Mouse (Mus musculus) cortical plate, adult 2 months (tissue): ENCODE results near the gene Rdh7. TPM values are rescaled to one million over a fixed set of nuclear protein-coding genes. Genes with fewer than 3 reads are reported as not detected.

Experiments
- H3K27ac ChIP-seq: fragments of 200-500 bp; 2 replicates; pipeline ENCODE4 v1.5.1; 2012; ENCODE audit warnings: low read length, control low read depth, inconsistent platforms; ENCODE audit not compliant: insufficient read depth
- H3K4me1 ChIP-seq: fragments of 200-500 bp; 2 replicates; pipeline ENCODE4 v1.6.1; 2011; ENCODE audit warnings: low read length; ENCODE audit not compliant: control insufficient read depth, insufficient read depth
- H3K4me3 ChIP-seq: fragments of 200-500 bp; 2 replicates; pipeline ENCODE4 v1.5.1; 2011; ENCODE audit warnings: mild to moderate bottlenecking, low read length, control low read depth; ENCODE audit not compliant: insufficient read depth
- CTCF ChIP-seq: fragments of 200-500 bp; IDR thresholded peaks from 2 replicates; pipeline ENCODE4 v1.5.1; 2011; ENCODE audit warnings: mild to moderate bottlenecking, control low read depth, low read length; ENCODE audit not compliant: insufficient read depth; ENCODE audit errors: extremely low read depth
- POLR2A ChIP-seq: fragments of 200-500 bp; IDR thresholded peaks from 2 replicates; pipeline ENCODE4 v1.6.1; 2011; ENCODE audit warnings: mild to moderate bottlenecking, low read length, control low read depth; ENCODE audit not compliant: insufficient read depth; ENCODE audit errors: extremely low read depth
- polyA plus RNA-seq: library from polyadenylated mRNA; depleted of rRNA; stranded (reverse); fragments of >200 nt; gene quantifications from 2 replicates; pipeline ENCODE4 v1.2.3, GENCODE M21; 2012; rRNA removed

Gene Rdh7
- not detected in 2 replicates for polyA plus RNA-seq

DNA sequence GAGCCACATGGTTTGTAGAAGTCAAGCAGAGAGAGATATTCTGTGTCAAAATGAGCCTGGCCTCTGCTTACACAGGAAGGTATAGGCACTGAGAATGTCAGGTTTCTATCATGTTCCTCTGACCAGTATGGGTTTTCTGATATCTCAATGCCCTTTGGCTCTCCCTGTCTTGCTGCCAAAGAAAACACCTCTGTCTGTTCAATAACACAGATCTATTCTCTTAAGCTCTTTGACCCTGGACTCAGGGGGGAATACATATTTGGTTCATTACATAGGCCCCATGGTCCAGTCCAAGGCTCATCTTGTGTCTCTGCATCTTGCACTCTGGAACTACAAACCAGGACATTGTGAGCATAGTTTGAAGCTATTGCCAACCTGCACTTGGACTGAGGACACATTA is at the start of gene Rdh7:
Rdh7 (minus strand) TSS at position 213 of the 400 bp plus-strand sequence.
- H3K27ac ChIP-seq, result no peak within 1 kb of the TSS
- TF ChIP-seq POLR2A, result no peak
- TF ChIP-seq CTCF, result no peak
- no peaks in the 10 kb centered on the region for H3K4me1 ChIP-seq

DNA sequence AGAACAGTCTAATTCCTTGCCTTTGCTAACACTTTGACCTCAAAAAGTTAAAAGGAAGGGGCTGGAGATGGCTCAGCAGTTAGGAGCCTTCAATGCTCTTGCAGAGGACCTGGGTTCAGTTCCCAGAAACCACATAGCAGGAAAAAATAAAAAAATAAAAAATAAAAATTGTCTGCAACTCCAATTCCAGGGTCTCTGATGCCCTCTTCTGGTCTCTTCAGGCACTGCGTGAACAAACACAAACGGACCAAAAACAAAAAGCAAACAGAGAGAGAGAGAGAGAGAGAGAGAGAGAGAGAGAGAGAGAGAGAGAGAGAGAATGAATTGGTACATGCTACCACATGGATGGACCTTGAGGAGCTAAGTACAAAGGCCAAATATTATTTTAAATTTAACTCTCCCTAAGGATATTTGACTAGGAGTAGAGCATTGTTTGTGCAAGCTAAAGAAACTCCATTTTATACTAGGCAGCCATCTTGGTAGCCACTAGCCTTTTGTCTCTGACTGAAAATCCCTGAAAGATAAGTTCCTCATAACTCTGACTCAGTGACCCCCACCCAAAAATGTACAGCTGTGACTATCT is 48.9 kb upstream of the Rdh7 start:
- no peak overlapping the region for H3K4me3 ChIP-seq
- H3K27ac ChIP-seq, result no peak overlapping the region
- H3K4me1 ChIP-seq, result no peaks in the 10 kb centered on the region
- peak; percentile 67 for TF ChIP-seq CTCF
- TF ChIP-seq POLR2A, result no peak

More for the DNA sequence above, at the start of gene Rdh7:
- no peak within 1 kb of the TSS for H3K4me3 ChIP-seq

DNA sequence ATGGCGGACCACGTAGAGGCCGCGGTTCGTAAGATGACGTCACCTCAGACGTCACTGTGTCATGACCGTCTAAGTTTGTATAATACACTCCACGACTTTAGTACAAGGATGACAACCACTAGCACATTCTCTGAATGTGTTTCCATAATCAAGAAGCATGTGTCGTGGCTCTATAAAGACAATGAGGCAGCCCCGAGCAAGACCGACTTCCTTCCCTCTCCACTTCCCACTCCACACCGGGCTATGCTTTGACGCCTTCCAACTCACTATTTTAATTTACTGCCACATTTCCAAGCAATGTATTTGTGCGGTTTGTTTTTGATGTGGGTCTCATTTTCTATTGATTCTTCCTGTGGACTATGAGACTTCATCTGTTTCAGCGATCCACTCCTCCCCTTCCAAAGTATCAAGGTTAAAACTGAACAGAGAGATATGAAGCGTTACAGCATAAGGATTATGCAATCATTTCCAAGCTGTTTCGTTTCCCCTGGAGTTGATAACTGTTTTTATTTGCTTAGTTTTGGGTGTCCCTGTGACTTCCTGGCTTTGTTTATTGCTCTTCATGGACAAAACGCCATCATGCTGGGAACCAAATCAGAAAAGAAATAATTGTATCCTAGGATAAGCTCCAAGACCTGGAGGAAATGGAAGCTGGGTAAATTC is 48.3 kb upstream of the Rdh7 start:
- no peak overlapping the region for H3K27ac ChIP-seq
- no peak overlapping the region for H3K4me3 ChIP-seq
- H3K4me1 ChIP-seq, result no peaks in the 10 kb centered on the region
- TF ChIP-seq CTCF (no peak), POLR2A (no peak)

DNA sequence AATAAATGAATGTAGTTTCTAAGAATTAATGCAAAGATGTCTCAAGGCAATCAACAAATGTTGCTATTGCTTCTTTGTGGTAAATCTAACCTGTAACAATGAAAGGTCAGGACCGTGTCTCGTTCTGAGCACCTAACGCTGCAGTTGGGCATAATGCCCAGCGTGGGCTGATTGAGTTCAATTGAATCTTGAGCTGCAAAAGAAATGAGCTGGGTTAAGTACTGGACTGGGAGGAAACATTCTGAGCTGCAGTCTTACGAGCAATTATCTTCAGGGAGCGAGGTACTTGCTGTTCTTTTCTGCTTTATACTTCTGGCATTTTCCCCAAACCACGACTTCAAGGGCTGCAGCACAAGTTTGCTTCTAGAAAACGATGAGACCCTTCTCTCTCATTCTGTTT is 47.7 kb upstream of the Rdh7 start:
- no peak overlapping the region for H3K4me3 ChIP-seq
- no peak overlapping the region for H3K27ac ChIP-seq
- no peak for TF ChIP-seq POLR2A
- no peak for TF ChIP-seq CTCF
- no peaks in the 10 kb centered on the region for H3K4me1 ChIP-seq

DNA sequence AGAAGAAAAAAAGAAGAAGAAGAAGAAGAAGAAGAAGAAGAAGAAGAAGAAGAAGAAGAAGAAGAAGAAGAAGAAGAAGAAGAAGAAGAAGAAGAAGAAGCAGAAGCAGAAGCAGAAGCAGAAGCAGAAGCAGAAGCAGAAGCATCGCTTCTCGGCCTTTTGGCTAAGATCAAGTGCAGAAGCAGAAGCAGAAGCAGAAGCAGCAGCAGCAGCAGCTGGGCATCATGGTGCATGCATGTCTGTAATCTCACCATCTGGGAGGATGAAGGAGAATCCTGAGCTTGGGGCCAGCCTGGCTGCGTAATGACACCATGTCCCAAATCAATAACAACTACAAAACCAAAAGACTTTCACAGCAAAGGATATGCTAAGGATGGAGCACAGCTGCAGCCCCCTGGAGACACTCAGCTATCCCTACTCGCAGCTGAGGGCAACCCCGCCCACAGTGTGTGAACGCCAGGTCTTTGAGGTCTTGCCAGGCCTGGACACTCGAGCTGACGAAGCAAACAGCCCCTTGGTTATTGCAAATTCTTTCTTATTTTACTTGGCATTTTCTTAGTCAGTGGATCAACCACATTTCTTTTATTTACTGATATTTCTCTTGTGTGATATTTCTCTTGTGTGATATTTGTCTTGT is 43.8 kb upstream of the Rdh7 start:
- Histone ChIP-seq H3K4me3 (no peak overlapping the region), H3K27ac (no peak overlapping the region), H3K4me1 (no peaks in the 10 kb centered on the region)
- no peak for TF ChIP-seq POLR2A
- TF ChIP-seq CTCF, result no peak

DNA sequence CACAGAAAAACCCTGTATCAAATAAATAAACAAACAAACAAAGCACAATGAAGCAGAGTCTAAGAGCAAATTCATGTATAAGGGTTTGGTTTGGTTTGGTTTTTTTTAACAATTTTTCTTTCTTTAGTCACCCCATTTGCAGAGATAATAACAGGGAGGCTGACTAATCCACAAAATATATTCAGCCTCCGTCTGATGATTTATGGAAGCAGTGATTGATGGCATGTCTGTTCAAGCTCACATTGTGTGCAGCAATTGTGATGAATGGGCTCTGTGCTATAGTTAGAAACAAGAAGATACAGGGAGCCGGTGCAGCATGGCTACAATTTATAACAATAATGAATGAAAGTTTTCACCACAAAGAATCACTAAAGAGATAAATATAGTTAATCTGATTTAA is 39.1 kb upstream of the Rdh7 start:
- Histone ChIP-seq H3K27ac (no peak overlapping the region), H3K4me1 (no peaks in the 10 kb centered on the region), H3K4me3 (no peak overlapping the region)
- no peak for TF ChIP-seq POLR2A
- TF ChIP-seq CTCF, result no peak

DNA sequence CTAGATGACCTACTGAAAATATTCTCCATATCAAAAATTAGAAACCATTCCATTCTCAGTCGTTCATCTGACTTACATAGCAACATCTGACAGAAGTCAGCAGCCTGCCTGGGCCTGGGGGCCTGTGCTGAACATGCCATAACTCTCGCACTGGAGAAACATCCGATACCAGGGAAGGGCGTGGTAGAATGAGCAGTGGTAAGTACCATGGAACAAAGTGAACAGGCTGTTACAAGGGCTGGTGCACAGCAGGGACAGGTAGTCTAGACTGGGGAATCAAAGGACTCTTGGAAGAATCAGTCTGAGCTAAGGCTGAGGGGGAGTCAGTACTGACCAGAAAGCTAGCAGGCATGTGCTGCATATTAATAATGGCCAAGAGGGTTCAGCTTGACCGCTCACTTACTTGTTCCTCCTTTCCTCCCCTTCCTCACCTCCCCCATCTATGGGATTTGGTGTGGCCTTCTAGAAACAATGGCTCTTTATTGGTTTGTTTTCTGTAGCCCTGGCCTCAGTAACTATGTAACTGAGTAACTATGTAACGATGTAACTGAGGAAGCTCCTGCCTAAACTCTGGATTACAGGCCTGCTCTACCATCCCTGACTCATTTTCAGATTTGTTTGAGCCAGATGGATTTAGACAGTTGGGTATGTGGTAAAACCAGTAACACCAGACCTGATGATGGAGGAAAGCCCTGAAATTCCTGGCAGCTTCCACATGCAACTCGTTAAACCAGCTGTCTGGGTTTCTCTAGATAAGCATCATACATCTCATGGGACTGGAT is 36.2 kb upstream of the Rdh7 start:
- Histone ChIP-seq H3K27ac (no peak overlapping the region), H3K4me3 (no peak overlapping the region), H3K4me1 (no peaks in the 10 kb centered on the region)
- TF ChIP-seq CTCF, result no peak
- no peak for TF ChIP-seq POLR2A

DNA sequence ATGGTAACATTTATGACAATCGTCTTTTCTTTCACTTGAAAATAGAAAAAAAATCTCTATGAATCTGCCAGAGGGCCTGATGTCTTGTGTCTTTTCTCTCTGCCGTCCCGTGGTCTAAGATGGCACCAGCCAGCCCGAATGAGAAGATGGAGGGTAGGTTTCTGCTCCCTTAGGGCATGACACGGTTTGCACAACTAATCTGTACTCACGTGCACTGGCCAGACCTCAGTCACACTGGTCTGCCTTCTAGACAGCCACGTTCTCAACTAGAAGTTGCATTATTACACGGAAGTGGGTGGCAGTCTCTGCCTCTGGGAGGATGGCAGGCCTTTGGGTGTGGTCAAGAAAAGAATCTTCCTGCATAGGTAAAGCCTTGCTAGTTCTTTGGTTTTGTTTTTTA is 34.4 kb upstream of the Rdh7 start:
- no peak for TF ChIP-seq POLR2A
- no peak for TF ChIP-seq CTCF
- no peak overlapping the region for H3K4me3 ChIP-seq
- no peaks in the 10 kb centered on the region for H3K4me1 ChIP-seq
- H3K27ac ChIP-seq, result no peak overlapping the region

DNA sequence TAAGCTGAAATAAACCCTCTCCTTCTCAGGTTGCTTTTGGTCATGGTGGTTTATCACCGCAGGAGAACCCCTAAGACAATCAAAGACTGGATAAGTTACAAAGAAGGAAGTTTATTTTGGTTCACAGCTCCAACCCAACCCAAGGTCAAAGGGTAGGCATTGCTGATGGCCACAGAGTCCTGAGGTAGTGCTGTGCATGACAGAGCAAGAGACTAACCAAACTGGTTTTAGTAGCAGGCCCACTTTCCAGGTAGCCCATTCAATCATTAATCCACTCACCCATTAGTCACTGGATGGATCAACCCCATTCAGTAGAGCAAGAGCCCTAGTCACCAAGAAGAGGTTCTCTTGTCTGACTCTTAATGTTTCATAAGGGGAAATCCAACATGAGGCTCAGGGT is 33.6 kb upstream of the Rdh7 start:
- no peak for TF ChIP-seq CTCF
- no peak for TF ChIP-seq POLR2A
- Histone ChIP-seq H3K4me3 (no peak overlapping the region), H3K4me1 (no peaks in the 10 kb centered on the region), H3K27ac (no peak overlapping the region)
